Mouse (Mus musculus): ENCODE data around the gene Mcm9. TPM values are rescaled to one million over a fixed set of nuclear protein-coding genes. Genes with fewer than 3 reads are reported as not detected.

Mcm9 gene
- total RNA-seq, 4 experiments from 2014 or later = 6.6 to 10.7 (median 7.0) TPM

DNA sequence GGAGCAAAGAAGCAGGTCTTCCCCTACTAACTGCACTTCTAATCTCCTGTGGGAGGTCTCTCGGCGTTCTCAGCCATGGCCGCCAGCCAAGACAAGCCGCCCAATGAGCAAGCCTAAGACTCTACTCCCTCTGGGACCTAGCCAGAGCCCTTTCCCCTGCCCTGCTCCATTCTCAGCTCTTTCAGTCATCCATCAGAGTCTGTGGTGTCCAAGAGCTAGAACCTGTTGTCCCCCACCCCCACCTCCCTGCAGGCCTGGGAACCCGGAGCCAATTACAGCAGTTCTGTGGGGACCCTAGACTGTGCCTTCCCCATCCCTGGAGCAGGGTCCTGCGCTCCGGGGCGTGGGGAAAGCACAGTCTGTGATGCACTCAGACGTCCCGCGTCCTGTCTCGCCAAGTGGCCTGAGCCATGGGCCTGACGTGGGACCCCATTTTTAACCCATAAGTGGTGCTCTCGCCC lies 49.6 kb downstream of the Mcm9 start:
- peak; percentile 23 to 27 for DNase-seq (ENCODE audit: low spot score in 2 of 2)

DNA sequence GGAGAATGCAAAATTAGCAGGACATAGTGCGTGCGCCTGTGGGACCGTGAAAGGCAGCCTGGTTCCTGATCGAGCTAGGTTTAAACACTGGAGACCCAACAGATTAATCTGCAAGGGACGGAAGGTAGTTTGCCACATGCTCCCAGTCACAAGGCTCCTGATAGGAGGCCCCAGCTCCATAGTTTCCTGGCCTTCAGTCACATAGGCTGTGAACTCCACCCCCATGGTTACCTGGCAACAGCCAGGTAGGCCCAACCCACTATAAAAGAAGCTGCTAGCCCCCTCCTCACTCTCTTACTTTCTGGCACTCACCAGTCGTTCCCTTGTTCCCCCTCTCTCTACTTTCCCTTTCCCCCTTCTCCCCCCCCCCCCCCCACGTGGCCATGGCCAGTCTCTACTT lies 50.1 kb downstream of the Mcm9 start:
- DNase-seq (ENCODE audit: low spot score in 2 of 2) = no peak

DNA sequence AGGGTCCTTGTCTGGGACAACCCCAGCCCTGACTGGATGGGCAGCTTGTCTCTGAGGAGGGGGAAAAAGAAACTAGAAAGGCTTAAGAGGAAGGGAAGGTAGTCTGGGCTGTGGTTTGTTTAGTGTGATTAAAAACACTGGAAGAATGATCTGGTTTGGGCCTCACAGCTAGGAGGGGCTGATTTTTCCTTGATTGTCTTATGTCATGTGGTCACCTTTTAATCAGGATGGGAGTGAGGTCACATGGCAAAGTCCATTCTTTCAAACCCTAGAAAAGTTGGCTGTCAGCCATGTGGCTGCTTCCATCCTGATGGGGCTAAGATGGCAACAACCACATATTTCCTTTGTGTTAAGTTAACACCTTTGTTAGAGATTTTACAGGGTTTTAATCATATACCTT lies 61.7 kb downstream of the Mcm9 start:
- no peak for DNase-seq (ENCODE audit: low spot score in 2 of 2)

DNA sequence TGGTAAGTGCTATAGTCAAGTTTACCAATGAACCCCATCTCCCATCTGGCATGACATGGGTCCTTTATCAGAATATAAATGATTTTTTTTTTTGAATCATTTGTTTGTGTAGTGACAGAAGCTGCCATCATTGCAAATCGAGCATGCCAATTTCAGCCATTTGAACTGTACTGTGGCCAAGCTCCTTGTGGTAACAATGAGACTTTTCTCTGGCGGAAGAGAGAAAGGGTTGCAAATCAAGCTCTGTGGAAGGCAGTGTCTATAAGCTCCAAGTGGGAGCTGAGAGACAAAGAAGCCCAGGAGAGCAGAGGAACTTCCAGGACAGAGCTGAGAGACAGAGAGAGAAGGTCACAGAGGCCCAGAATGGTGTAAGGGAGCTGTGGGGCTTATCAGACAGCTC lies 64.7 kb downstream of the Mcm9 start:
- no peak for DNase-seq (ENCODE audit: low spot score in 2 of 2)

DNA sequence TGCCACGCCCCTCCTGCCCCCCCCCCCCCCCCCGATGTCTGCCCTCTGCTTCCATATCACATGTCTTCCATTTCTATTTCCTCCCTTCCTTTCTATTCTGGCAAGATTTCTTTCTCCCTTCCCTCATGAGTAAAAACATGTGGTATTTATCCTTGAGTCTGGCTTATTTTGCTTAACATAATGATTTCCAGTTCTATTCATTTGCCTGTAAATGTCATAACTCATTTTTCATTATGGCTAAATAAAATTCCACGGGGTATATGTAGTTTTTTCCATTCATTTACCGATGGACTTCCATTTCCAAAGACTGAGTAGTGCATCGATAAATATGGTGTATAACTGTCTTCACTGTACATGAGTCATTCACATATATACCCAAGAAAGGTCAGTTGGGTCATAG lies 68.2 kb downstream of the Mcm9 start:
- no peak for DNase-seq (ENCODE audit: low spot score in 2 of 2)

DNA sequence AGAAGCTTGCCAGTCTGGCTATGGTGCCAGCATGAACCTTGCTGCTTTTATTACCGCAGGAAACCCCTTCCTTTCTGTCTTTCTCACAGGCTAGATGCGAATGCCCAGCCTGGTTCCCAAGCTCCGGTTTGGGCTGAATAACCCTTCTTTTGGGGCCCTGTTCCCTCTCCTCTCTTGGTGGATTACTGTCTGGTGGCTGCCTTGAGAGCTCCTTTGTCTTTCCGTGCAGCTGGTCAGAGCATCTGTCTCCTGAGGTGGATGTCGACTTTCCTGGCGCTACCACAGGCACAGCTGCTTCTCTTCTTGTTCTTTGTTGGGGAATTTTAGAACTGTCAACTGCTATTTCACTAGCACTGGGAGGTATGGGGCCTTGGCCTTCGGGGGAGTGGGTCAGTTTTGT lies 92.6 kb downstream of the Mcm9 start:
- no peak for DNase-seq (ENCODE audit: low spot score in 2 of 2)

DNA sequence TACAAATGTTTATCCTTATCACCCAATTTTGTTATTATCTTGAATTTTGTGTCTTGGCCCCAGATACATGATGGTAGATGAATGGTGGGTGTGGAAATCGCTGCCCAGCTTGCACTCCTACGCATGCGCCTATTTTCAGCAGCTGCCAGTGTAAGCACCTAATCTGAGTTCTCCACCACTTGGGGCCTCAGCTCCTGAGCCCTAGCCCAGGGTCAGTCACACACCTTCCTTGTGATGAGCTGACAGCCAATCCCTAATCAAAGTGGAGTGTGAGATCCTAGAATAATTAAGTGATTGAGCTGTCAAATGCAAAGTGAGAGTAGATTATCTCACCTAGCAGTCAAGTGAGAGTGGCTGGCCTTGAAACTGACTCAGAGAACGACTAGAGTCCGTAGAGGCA lies 97.9 kb downstream of the Mcm9 start:
- no peak for DNase-seq (ENCODE audit: low spot score in 2 of 2)

DNA sequence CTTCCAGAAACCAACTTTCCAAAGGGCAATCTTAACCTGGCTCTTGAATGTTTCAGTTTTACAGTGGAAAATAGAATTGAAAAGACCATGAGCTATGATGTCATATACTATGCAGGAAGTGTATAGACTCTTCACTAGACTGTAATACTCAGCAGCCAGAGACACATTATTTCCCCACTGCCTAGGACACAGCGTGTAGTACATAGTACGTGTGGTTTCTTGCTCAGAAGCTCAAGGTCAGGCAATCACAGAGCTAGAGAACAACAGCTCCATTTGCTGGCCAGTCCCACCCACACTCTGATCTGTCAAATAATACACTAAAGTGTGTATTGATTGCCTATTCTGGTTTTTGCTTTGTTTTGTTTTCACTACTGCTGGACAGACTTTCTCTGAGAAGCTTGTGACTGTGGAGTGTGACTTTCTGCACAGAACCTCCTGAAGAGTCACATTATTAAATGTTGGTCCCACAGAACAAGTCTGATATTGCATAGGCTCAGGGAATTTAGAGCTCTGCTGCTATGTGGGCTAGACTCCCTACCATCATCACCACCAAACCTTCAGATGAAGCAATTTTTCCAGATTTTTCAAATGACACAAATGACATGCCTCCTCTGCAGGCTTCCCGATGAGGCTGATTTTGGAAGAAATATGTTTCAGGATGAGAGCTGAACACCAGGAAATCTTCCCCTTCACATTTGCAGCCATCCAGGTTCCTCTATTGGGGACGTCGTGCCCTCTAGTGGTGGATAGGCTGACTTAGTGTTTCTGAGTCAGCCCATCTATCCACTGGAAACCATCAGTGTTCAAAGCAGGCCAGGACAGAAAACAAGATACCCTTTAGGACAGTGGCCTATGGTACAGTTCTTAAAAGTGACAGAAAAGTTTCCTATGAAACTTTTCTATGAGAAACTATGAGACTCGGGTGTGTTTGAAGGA lies 102.1 kb downstream of the Mcm9 start:
- peak; percentile 24 to 38 for DNase-seq (ENCODE audit: low spot score in 2 of 2)

DNA sequence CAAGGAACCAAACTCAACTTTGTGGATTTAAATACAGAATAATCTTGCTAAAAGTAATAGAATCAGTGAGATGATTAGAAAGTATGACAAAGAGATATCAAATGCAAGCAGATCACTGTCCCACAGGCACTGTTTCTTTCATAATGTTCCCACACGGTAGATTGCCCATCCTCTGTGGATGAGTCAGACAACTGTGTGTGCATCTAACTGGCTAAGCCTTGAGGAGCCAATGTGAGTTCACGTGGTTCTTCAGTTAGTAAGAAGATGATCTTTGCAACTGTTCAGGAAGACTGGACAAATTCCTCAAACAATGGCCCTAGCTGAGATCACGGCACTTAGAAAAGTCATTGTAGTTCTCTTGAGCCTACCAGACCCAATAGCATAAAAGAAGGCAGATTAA lies 102.9 kb downstream of the Mcm9 start:
- DNase-seq (ENCODE audit: low spot score in 2 of 2) = no peak

DNA sequence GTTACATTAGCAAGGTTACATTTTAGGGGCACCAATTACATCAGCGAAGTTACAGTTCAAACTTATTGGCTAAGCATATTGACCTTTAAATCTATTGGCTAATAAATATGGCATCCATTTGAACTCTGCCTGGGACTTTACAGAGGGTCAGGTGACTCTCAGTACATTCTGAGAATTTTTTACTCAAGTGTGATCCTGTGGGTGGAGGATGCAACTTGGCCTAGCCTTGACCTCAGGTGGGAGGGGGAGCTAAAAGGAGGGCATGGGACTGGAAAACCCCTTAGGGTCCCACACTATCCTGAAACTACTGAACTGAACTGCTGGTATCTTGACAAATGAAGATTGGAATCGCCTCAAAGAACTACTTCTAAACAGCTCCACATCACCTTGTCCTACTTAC lies 103.9 kb downstream of the Mcm9 start:
- no peak for DNase-seq (ENCODE audit: low spot score in 2 of 2)

DNA sequence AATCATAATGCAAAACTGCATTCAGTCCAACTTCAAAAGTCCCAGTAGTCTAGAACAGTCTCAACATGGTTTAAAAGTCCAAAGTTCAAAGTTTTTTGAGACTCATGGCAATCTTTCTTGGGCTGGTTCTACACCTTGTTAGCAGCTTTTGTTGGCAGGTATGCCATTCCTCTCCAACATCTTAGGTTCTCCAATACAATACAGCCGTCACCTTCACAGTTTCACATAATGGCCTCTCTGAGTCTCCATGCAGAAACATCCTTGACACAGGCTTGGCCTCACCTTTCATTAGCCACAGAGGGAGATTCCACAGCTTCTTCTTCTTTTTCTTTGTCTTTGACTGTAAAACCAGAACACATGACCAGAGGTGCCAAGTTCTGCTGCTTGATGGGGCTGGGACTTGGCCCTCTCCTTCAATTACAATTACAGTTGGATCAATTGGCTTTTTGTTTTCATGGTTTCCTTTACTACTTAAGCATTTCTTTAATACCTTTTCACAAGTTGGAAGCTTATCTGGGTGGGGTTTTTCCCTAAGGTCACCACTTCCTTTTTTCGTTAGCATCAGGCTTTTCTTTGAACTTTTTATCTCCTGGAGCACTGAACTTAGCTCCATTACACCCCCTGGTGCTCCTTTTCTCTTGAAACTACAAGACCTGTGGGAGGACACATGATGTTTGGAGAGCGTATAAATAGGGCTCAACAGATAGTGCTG lies 104.8 kb downstream of the Mcm9 start:
- no peak for DNase-seq (ENCODE audit: low spot score in 2 of 2)

DNA sequence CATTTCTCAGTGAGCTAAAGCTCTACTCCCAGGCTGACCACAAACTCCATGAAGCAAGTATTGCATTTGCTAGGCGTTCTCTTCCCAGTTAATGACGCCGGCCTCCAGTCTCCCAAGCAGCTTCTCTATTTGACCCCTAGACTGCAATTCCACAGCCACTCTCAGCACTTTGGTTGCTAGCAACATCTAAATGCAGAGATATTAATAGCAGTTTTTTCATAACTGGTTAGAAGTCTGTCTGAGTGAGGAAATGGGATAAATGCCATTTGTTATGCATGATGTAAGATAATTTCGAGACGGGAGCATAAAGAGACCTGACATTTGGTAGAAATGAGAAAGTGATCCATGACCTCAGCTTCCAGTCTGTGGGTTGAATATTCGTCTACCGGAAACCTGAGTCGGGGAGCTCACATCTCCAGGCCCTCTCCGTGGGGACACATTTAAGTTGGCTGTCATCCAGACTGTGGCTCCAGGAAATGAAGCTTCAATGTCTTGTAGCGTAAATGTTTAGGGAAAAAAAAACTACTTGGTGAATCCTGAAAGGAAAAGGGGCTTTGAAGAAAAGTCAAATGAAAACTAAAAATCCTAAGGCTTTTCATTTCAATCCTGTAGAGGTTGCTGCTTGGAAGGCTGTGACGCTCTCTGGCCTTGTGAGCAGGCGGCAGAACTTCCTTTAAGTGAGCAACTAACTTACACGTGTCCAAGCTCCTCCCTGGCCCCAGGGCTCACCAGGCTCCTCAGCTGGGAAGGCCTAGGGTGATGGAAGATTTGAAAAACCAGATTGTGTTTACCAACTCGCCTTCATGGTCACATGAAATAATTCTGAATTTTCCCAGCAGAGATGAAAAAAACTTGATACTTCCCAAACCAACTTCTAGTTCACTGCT lies 110.9 kb downstream of the Mcm9 start:
- no peak for DNase-seq (ENCODE audit: low spot score in 2 of 2)

DNA sequence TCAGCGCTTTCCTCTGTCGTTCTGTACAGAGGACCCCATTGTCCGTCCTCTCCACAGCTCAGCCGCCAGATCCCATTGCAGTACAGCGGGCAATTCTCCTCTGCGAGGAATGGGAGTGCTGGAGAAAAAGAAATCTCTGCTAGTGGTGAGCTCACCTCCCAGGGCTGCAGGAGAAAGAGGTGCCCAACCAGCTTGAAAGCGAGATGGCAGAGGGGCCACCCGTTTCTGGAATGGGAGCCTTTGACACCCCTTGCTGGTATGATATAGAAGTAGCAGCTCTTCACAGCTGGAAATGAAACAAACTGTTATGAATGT lies 111.7 kb downstream of the Mcm9 start:
- DNase-seq (ENCODE audit: low spot score in 2 of 2) = no peak

DNA sequence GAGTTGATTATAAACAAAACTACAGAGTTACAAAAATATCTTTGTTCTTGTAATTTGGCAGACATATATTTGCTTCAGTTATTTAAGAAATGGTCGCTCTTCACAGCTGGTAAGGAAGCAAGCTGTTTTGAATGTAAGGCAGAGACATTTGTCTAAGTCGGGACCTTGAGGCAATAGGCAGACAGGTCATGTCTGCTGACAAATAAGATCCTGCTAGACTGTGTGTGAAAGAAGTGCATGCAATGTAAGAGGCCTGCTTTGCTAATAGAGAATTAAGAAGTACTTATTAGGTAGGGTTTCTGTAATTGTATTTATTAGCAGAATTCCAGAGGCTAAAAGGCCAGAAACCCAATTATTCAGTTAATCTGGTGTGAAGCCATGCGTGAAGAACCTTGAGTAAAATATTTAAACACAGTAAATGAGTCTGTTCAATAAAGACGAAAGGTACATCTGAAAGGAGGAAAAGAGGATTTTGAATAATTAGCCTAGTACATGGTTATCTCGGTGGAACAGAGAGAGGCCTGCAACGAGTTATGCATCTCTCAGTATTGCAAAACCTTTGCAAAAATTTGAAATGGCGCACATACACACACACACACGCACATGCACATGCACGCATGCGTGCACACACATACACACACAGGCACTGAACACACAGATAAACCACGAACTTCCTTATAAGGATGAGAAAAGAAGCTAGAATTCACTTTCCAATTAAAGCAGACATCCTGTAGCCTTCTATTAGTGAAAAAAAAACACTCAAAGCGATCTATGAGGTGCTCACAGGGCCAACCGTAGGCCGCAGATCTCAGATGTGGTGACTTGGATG lies 112.3 kb downstream of the Mcm9 start:
- DNase-seq (ENCODE audit: low spot score in 2 of 2) = no peak

DNA sequence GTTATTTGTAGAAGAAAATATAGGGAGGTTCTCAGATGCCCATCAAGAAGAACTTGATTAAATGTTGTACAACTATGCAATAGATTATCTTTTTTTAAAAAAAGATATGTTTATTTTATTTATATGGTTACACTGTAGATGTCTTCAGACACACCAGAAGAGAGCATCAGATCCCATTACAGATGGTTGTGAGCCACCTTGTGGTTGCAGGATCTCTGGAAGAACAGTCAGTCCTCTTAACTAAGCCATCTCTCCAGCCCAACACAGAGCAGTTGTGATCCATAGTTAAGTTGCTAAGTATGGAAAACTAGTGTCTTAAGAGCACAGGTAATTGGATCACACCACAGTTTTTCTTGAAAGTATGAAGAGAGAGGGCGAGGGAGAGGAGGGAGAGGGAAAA lies 117.7 kb downstream of the Mcm9 start:
- DNase-seq (ENCODE audit: low spot score in 2 of 2) = no peak

DNA sequence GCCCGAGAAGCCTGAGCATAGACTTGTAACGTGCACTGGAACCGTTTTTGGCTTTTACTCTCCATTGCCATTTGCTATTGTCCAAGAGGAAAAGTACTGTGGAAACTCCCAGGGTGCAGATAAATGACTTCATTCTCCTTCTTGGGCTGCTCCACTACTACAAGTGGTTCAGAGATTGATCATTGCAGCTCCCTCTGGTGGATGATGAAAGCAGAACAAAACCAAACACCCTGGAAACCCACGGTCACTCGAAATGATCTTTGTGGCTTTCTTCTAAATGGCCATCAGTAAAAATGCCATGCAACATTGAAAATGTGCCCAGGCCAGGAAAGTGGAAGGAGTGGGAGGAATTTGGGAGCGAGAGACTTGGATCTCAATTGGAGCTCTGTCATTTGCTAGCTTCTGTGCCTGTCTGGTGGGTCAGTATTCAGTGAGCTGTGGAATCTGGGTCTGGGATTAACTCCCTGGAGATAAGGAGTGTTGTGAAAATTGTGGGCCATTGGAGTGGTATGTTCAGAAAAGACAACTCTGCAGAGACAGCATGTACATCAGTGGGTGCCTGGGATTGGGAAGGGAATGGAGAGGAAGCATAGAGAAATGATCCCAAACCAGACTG lies 121.0 kb downstream of the Mcm9 start:
- DNase-seq (ENCODE audit: low spot score in 2 of 2) = peak; percentile 30 to 34

DNA sequence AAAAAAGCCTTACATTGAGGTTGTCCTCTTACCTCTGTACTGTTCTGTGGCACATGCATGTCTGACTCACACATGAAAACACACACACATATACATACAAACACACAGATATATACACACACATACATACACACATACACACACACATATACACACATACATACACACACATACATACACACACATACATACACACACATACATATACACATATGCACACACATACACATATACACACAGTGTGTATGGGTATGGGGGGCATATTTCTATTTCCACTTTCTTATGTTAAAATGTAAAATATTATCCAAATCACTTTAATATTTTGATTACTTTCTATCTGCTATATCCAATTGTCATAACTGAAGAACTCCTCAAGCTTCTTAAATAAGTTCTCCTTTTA lies 121.6 kb downstream of the Mcm9 start:
- no peak for DNase-seq (ENCODE audit: low spot score in 2 of 2)

DNA sequence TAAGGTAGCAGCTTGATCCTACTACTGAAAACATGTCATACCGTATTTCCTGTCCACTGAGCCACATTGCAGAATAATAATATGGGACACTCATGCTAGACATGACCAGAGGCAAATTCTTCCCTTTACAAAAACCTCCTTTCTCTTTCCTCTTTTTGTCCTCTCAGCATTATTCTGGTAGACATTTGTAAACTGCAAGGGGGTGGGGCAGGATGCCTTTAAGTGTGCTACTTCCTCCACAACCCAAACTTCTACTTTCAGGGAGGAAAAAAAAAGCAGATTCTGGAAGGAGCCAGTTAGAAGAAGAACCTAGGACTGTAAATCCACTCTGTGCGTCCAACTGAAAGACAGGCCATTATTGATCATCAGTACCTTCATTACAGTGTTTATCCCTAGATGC lies 124.7 kb downstream of the Mcm9 start:
- no peak for DNase-seq (ENCODE audit: low spot score in 2 of 2)

DNA sequence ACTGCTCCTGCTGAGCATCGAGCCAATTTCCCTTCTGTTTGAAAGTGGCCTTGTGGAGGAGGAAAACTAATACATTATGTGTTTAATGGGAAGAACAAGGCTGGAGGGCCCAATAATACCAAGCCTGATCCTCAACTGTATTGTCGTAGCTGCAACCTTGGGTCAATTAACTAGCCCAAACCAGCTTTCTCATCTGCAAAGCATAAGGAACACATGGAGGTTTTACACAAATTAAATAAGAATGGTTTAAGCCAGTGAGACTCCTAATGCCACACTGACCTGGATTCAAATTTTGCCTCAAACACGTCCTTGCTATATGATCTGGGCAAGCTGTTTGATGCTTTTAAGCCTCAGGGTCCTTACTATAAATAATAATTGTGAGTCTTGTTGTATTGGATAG lies 125.2 kb downstream of the Mcm9 start:
- no peak for DNase-seq (ENCODE audit: low spot score in 2 of 2)
